Mouse (Mus musculus) intestine, embryonic 15.5 days (tissue): Measurements from ENCODE around the gene Fbxo44. TPM values are rescaled to one million over a fixed set of nuclear protein-coding genes. Genes with fewer than 3 reads are reported as not detected.
"Not testable (repeated sequence)": the region's sequence is repeated elsewhere in the genome, so short reads cannot be mapped to it uniquely, and the experiment has no call there.

ENCODE experiments used
- ATAC-seq: fragments of 200-750 bp; cut with Nextera tagmentation; 2 replicates; pipeline ENCODE4 v1.8.0; 2017; ENCODE audit warnings: moderate TSS enrichment, moderate library complexity
- H3K27ac ChIP-seq: fragments of 300-500 bp; sonication (generic); 2 replicates; pipeline ENCODE4 v1.5.1; 2015; ENCODE audit warnings: mild to moderate bottlenecking, inconsistent platforms
- H3K27me3 ChIP-seq: fragments of 300-500 bp; sonication (generic); replicated peaks from 2 replicates; pipeline ENCODE4 v1.6.1; 2015; ENCODE audit warnings: inconsistent platforms
- H3K36me3 ChIP-seq: fragments of 300-500 bp; sonication (generic); 2 replicates; pipeline ENCODE4 v1.6.1; 2015; ENCODE audit warnings: inconsistent platforms
- H3K4me1 ChIP-seq: fragments of 300-500 bp; sonication (generic); replicated peaks from 2 replicates; pipeline ENCODE4 v1.6.1; 2015; ENCODE audit warnings: inconsistent platforms
- H3K4me2 ChIP-seq: fragments of 300-500 bp; sonication (generic); replicated peaks from 2 replicates; pipeline ENCODE4 v1.6.1; 2015; ENCODE audit warnings: mild to moderate bottlenecking, inconsistent platforms
- H3K4me3 ChIP-seq: fragments of 300-500 bp; sonication (generic); replicated peaks from 2 replicates; pipeline ENCODE4 v1.5.1; 2015; ENCODE audit warnings: inconsistent platforms
- H3K9ac ChIP-seq: fragments of 300-500 bp; sonication (generic); 2 replicates; pipeline ENCODE4 v1.6.1; 2015; ENCODE audit warnings: inconsistent platforms
- H3K9me3 ChIP-seq: fragments of 300-500 bp; sonication (generic); 2 replicates; pipeline ENCODE4 v1.6.1; 2016; ENCODE audit warnings: inconsistent platforms
- WGBS: fragments of 180-500 bp; shearing (Covaris S2); methylation state at CpG from one replicate; pipeline ENCODE4 v1.1.7; 2015; 5-methylcytosine and 5-hydroxymethylcytosine counted together
- polyA plus RNA-seq: library from polyadenylated mRNA; unstranded; fragments of >200 nt; fragmentation: Nextera tagmentation; extraction: Ambion mirVana; gene quantifications from 2 replicates; pipeline ENCODE4 v1.2.1, GENCODE M21; 2015

The Fbxo44 gene
- polyA plus RNA-seq, 1 experiment from 2014 or later, result 7.2 TPM

GRCm38 (mm10) chr4:148177716-148178115 lies 17.4 kb upstream of the Fbxo44 start:
- H3K27ac ChIP-seq, result no peak overlapping the region
- no peaks in the 10 kb centered on the region for H3K9me3 ChIP-seq
- H3K4me1 ChIP-seq, result no peaks in the 10 kb centered on the region
- no peak overlapping the region for H3K4me2 ChIP-seq
- H3K9ac ChIP-seq, result no peak overlapping the region
- H3K36me3 ChIP-seq, result no peaks in the 10 kb centered on the region
- H3K27me3 ChIP-seq, result peaks cover 48% of the 10 kb centered on the region
- no peak for ATAC-seq
- H3K4me3 ChIP-seq, result no peak overlapping the region

DNA sequence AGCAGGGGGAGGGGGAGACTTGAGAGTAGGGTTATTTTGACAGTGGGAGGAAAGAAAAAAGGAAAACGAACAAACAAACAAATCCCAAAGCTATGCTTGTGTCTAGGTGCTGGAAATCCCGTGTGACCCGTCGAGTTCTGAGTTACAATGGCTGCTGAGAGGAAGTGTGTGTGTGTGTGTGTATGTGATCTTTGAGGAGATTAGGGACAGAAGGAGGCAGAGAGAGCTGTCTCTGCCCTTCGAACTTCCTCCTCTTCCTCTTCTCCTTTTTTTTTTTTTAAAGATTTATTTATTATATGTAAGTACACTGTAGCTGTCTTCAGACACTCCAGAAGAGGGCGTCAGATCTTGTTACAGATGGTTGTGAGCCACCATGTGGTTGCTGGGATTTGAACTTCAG lies 16.3 kb upstream of the Fbxo44 start:
- H3K27ac ChIP-seq, H3K4me2 ChIP-seq, H3K9ac ChIP-seq, H3K4me3 ChIP-seq, H3K36me3 ChIP-seq, H3K4me1 ChIP-seq, H3K9me3 ChIP-seq, ATAC-seq: not testable (repeated sequence)
- peaks cover 54% of the 10 kb centered on the region for H3K27me3 ChIP-seq
- WGBS, result 57% methylated on average over 6 of the region's 6 CpGs

- H3K4me1 ChIP-seq, result no peaks in the 10 kb centered on the region
- no peaks in the 10 kb centered on the region for H3K9me3 ChIP-seq
- no peak overlapping the region for H3K9ac ChIP-seq
- H3K27me3 ChIP-seq, result peaks cover 69% of the 10 kb centered on the region
- 21% methylated on average over 12 of the region's 12 CpGs for WGBS
- no peak overlapping the region for H3K4me2 ChIP-seq
- no peak overlapping the region for H3K27ac ChIP-seq
- no peak for ATAC-seq
- H3K36me3 ChIP-seq, result no peaks in the 10 kb centered on the region
- no peak overlapping the region for H3K4me3 ChIP-seq
Measured at GRCm38 (mm10) chr4:148174495-148174862, 14.2 kb upstream of the Fbxo44 start.

DNA sequence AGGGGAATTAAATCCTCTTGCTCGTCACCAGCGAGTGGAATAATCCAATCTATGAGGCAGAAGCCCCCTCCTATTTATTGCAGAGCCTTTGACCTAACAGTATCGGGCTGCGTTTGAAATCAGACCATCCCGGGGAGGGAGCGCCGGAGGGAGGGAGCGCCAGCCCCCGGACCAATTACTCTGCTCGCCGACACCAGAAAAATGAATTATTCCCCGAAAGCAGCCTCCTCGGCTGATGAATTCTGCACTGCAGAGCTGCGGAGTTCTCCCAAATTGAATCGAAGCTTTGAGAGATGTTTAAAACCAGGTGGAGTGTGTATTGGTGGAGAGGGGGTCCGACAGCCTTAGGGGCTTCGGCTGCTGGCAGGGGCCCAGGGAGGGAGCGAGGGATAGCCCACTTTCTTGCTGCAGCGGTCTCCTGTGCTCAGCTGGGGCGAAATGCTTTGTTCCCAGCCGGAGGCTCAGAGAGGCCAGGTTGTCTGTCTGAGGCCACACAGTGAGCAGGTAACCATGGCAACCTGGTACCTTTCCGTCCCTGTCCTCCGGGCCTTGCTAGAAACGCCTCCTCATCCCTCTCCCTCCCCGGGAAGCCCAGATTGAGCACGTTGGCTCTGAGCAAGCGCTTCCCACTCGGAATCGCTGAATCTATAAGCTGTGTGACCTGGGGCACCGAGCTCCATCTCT lies 13.7 kb upstream of the Fbxo44 start:
- no peak overlapping the region for H3K9ac ChIP-seq
- peaks cover 69% of the 10 kb centered on the region for H3K27me3 ChIP-seq
- H3K36me3 ChIP-seq, result no peaks in the 10 kb centered on the region
- 2% methylated on average over 30 of the region's 30 CpGs for WGBS
- ATAC-seq, result no peak
- 0 out of 2 replicates have a peak overlapping the region, but pooled peaks have one; percentile 11 for H3K4me2 ChIP-seq
- no peaks in the 10 kb centered on the region for H3K9me3 ChIP-seq
- no peaks in the 10 kb centered on the region for H3K4me1 ChIP-seq
- no peak overlapping the region for H3K4me3 ChIP-seq
- no peak overlapping the region for H3K27ac ChIP-seq

GRCm38 (mm10) chr4:148171261-148171660 lies 11.0 kb upstream of the Fbxo44 start:
- Histone ChIP-seq H3K27me3 (peaks cover 78% of the 10 kb centered on the region), H3K4me1 (peaks cover 3% of the 10 kb centered on the region; the same call in 1 of the 2 replicates), H3K9me3 (no peaks in the 10 kb centered on the region), H3K27ac (no peak overlapping the region), H3K9ac (no peak overlapping the region), H3K36me3 (no peaks in the 10 kb centered on the region), H3K4me3 (no peak overlapping the region), H3K4me2 (no peak overlapping the region)
- ATAC-seq, result no peak
- WGBS, result 32% methylated on average over 3 of the region's 3 CpGs

DNA sequence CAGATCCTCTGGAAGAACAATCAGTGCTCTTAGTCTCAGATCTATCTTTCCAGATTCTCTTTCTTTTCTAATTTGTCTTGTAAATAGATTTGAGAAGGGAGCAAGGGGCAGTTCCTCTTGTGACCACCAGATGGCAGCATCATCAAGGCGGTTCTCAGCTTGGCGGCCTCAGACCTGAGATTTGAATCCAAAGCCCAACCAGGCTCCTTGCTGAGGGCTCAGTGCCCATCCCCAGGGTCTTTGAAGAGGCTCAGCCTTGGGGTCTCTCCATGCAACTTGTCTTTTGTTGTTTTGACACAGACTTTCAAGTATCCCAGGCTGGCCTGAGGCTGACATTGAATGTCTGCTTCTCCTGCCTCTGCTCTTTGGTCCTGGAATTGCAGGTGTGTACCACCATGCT lies 10.6 kb upstream of the Fbxo44 start:
- Histone ChIP-seq H3K9me3 (no peaks in the 10 kb centered on the region), H3K9ac (no peak overlapping the region), H3K4me1 (peaks cover 3% of the 10 kb centered on the region; the same call in 1 of the 2 replicates), H3K27me3 (peaks cover 78% of the 10 kb centered on the region), H3K4me3 (no peak overlapping the region), H3K4me2 (no peak overlapping the region), H3K36me3 (no peaks in the 10 kb centered on the region), H3K27ac (no peak overlapping the region)
- 2% methylated on average over 2 of the region's 2 CpGs for WGBS
- no peak for ATAC-seq

DNA sequence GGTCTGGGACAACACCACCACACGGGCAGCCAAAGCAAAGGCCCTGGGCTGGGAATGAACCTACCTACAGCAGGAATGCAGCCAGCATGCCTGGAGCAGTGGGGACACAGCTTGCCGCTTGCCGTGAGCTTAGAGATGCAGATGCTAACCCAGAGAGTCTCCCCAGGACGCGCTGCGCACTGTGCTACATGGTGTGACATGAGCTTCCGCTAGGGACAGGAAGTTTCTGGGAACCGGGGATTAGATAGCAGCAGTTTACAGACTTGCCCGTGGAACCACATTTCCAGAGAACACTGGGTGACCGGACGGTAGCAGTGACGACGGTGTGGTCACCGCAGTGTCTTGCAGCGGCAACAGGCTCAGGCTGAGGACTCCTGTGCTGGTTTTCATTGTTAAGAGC lies 9.3 kb upstream of the Fbxo44 start:
- no peak for ATAC-seq
- no peaks in the 10 kb centered on the region for H3K36me3 ChIP-seq
- no peak overlapping the region for H3K27ac ChIP-seq
- H3K4me2 ChIP-seq, result no peak overlapping the region
- H3K27me3 ChIP-seq, result peaks cover 78% of the 10 kb centered on the region
- peaks cover 6% of the 10 kb centered on the region; the same call in 1 of the 2 replicates for H3K4me1 ChIP-seq
- H3K9me3 ChIP-seq, result no peaks in the 10 kb centered on the region
- WGBS, result 28% methylated on average over 15 of the region's 15 CpGs
- H3K9ac ChIP-seq, result no peak overlapping the region
- H3K4me3 ChIP-seq, result no peak overlapping the region

GRCm38 (mm10) chr4:148168287-148168686 lies 8.0 kb upstream of the Fbxo44 start:
- no peaks in the 10 kb centered on the region for H3K36me3 ChIP-seq
- H3K27ac ChIP-seq, result no peak overlapping the region
- no peak overlapping the region for H3K9ac ChIP-seq
- no peak for ATAC-seq
- H3K4me2 ChIP-seq, result no peak overlapping the region
- 25% methylated on average over 7 of the region's 7 CpGs for WGBS
- peaks cover 15% of the 10 kb centered on the region for H3K4me1 ChIP-seq
- H3K27me3 ChIP-seq, result peaks cover 76% of the 10 kb centered on the region
- H3K4me3 ChIP-seq, result no peak overlapping the region
- no peaks in the 10 kb centered on the region for H3K9me3 ChIP-seq

GRCm38 (mm10) chr4:148166986-148167385 lies 6.7 kb upstream of the Fbxo44 start:
- H3K9ac ChIP-seq, result no peak overlapping the region
- H3K4me2 ChIP-seq, result peak overlapping the region; percentile 19; the same call in 1 of the 2 replicates
- no peak overlapping the region for H3K27ac ChIP-seq
- no peak for ATAC-seq
- H3K27me3 ChIP-seq, result peaks cover 75% of the 10 kb centered on the region
- H3K36me3 ChIP-seq, result no peaks in the 10 kb centered on the region
- H3K4me1 ChIP-seq, result peaks cover 15% of the 10 kb centered on the region
- WGBS, result 15% methylated on average over 4 of the region's 4 CpGs
- no peaks in the 10 kb centered on the region for H3K9me3 ChIP-seq
- no peak overlapping the region for H3K4me3 ChIP-seq

- no peak overlapping the region for H3K27ac ChIP-seq
- no peak overlapping the region for H3K4me3 ChIP-seq
- H3K4me1 ChIP-seq, result peaks cover 15% of the 10 kb centered on the region
- 6% methylated on average over 10 of the region's 10 CpGs for WGBS
- H3K9ac ChIP-seq, result no peak overlapping the region
- H3K36me3 ChIP-seq, result no peaks in the 10 kb centered on the region
- no peaks in the 10 kb centered on the region for H3K9me3 ChIP-seq
- peak; percentile 5; the same call in 1 of the 2 replicates for ATAC-seq
- peaks cover 75% of the 10 kb centered on the region for H3K27me3 ChIP-seq
- peak overlapping the region; percentile 19; the same call in 1 of the 2 replicates for H3K4me2 ChIP-seq
Measured at GRCm38 (mm10) chr4:148166431-148166830, 6.1 kb upstream of the Fbxo44 start.

DNA sequence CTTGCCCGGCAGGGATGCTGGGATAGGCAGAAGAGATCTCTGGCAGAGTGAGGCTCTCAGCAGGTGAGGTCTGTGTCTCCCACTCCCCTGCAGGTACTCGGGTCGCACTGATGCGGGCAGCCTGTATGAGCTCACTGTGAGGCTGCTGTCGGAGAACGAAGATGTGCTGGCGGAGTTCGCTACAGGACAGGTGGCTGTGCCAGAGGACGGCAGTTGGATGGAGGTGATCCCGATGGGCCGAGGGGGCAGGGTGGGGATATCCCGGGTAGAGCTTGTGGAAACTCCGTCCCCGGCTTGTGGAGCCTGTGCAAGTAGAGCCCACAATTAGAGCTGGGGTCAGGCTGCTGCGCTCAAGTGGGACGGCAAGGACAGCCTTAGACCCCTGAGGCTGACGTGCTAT lies 5.3 kb upstream of the Fbxo44 start:
- no peak overlapping the region for H3K4me2 ChIP-seq
- H3K27ac ChIP-seq, result no peak overlapping the region
- peaks cover 81% of the 10 kb centered on the region for H3K27me3 ChIP-seq
- peaks cover 21% of the 10 kb centered on the region for H3K4me1 ChIP-seq
- no peaks in the 10 kb centered on the region for H3K36me3 ChIP-seq
- 8% methylated on average over 17 of the region's 17 CpGs for WGBS
- H3K9me3 ChIP-seq, result no peaks in the 10 kb centered on the region
- H3K9ac ChIP-seq, result no peak overlapping the region
- no peak for ATAC-seq
- no peak overlapping the region for H3K4me3 ChIP-seq

DNA sequence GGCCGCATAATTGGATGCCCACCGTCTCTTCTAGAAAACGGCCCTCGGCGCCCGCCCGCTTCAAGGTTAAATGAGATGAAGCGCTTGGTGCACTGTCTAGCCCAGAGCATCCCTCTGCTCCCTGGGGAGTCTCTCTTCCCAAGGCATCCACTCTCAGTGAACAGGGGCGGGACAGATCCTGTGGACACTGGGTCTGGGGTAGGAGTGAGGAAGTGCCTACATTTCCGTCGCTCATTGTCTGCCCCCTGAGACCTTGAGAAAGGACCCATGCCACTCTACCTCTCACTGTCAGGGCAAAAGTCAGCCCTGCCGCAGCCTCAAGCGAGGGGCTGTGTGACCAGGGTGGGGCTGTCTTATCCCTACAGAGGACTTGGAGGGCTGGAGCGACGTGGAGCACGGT lies 4.2 kb upstream of the Fbxo44 start:
- Histone ChIP-seq H3K27ac (no peak overlapping the region), H3K27me3 (peaks cover 77% of the 10 kb centered on the region), H3K9ac (no peak overlapping the region), H3K9me3 (no peaks in the 10 kb centered on the region), H3K36me3 (no peaks in the 10 kb centered on the region), H3K4me2 (peak overlapping the region; percentile 61), H3K4me3 (peak overlapping the region; percentile 30; the same call in 1 of the 2 replicates), H3K4me1 (peaks cover 29% of the 10 kb centered on the region)
- ATAC-seq, result no peak
- WGBS, result 1% methylated on average over 16 of the region's 16 CpGs

GRCm38 (mm10) chr4:148164002-148164439 lies 3.7 kb upstream of the Fbxo44 start:
- H3K27me3 ChIP-seq, result peaks cover 76% of the 10 kb centered on the region

More at GRCm38 (mm10) chr4:148164002-148164439, 3.7 kb upstream of the Fbxo44 start:
- H3K36me3 ChIP-seq, result no peaks in the 10 kb centered on the region
- peak; percentile 50 for ATAC-seq
- H3K4me1 ChIP-seq, result peaks cover 33% of the 10 kb centered on the region
- H3K9ac ChIP-seq, result no peak overlapping the region
- peak overlapping the region; percentile 61 for H3K4me2 ChIP-seq
- no peak overlapping the region for H3K27ac ChIP-seq
- no peaks in the 10 kb centered on the region for H3K9me3 ChIP-seq
- H3K4me3 ChIP-seq, result peak overlapping the region; percentile 30
- 1% methylated on average over 29 of the region's 29 CpGs for WGBS
